Mouse (Mus musculus) liver, postnatal 0 days (tissue): Measurements from ENCODE around the gene Syn3.

Source experiments
- CTCF ChIP-seq: sonication (generic); IDR thresholded peaks from 2 replicates; pipeline ENCODE4 v1.5.1; 2016; ENCODE audit warnings: antibody characterized with exemption, low read depth
- EP300 ChIP-seq: IDR thresholded peaks from 2 replicates; pipeline ENCODE4 v1.6.1; 2016; ENCODE audit warnings: antibody characterized with exemption, low read depth, mild to moderate bottlenecking

DNA sequence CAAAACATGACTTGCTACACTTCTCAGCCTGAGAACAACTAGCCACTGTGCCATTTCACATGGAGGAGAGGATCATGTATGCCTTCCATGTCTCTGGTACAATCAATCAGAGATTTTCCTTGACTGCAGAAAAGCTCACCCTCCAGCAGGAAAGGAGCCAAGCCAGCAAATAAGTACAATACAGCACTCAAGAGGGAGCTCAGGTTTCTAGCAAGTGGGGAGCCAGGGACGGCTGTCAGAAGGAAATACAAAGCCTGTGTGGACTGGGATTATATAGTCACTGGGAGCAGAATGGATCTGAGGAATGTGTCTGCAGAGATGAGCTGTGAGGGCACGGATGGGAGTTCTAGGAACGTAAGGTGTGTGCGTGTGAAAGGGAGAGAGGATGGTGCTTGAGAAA, 304.0 kb downstream of the Syn3 start:
- no peak for TF ChIP-seq CTCF
- TF ChIP-seq EP300 = no peak
